In the genomic region with DNA sequence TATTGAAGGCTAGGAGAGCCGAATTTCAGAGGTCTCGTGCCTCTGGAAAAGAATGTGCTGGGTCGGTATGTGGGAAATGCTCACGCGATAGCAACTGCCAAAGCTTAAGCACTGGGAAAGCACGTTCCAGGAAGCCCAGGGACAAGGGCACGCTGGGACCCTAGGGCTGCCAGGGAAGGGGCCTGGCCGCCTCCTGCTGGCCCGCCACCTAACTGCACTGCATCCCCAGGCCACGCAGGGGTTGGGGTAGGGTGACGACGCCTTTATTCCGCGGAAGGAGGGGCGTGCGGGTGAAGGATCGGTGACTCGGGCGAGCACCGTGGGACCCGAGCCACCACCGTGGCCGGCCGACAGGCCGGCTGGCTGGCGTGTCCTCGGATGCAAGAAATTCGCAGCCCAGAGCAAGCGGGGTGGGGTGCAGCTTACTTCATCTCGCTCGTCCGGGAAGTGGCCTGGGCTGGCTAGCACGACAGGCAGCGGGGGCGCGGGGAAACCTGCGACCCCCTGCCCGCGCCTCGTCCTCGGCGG, we compare ENCODE assay signal across 8 mouse cellular contexts. TPM values are rescaled to one million over a fixed set of nuclear protein-coding genes. Genes with fewer than 3 reads are reported as not detected.
A peak's percentile ranks its signal among the peaks of the same experiment; 100 is the strongest.
DNase-seq lines count a peak whose midpoint lies in the region; ATAC-seq and TF ChIP-seq lines count a peak whose summit lies in the region.

No protein-coding gene starts in this region.

- no peaks in the 10 kb centered on the region for H3K27me3 ChIP-seq in embryonic facial prominence, embryonic 11.5 days (ENCODE audit: control insufficient read depth, insufficient read depth, low read length)
- H3K27me3 ChIP-seq in liver, embryonic 16.5 days (ENCODE audit: control insufficient read depth, insufficient read depth, low read depth, low read length): no peaks in the 10 kb centered on the region
- H3K27me3 ChIP-seq in neural tube, embryonic 11.5 days (ENCODE audit: control insufficient read depth, insufficient read depth, low read length): no peaks in the 10 kb centered on the region
- no peaks in the 10 kb centered on the region for H3K27me3 ChIP-seq in stomach, postnatal 0 days (ENCODE audit: control insufficient read depth, insufficient read depth, low read length)

- under 1% methylated on average over 41 of the region's 42 CpGs for WGBS in embryonic facial prominence, embryonic 11.5 days
- under 1% methylated on average over 42 of the region's 42 CpGs for WGBS in liver, embryonic 16.5 days (ENCODE audit: insufficient replicate concordance)
- WGBS in neural tube, embryonic 11.5 days: under 1% methylated on average over 39 of the region's 42 CpGs
- under 1% methylated on average over 38 of the region's 42 CpGs for WGBS in stomach, postnatal 0 days

- H3K9ac ChIP-seq in embryonic facial prominence, embryonic 11.5 days (replicated peaks; ENCODE audit: low read length): peak overlapping the region; percentile 83
- peak overlapping the region; percentile 79 for H3K9ac ChIP-seq in liver, embryonic 16.5 days (ENCODE audit: low read depth, low read length)
- H3K9ac ChIP-seq in neural tube, embryonic 11.5 days (ENCODE audit: low read length): peak overlapping the region; percentile 89
- H3K9ac ChIP-seq in stomach, postnatal 0 days (ENCODE audit: low read length): peak overlapping the region; percentile 88

- TF ChIP-seq EP300 in stomach, postnatal 0 days (optimal IDR thresholded peaks at IDR 0.05): no peak

- H3K4me1 ChIP-seq in embryonic facial prominence, embryonic 11.5 days (ENCODE audit: control insufficient read depth, insufficient read depth, low read length): no peaks in the 10 kb centered on the region
- peaks cover 35% of the 10 kb centered on the region for H3K4me1 ChIP-seq in liver, embryonic 16.5 days (ENCODE audit: control insufficient read depth, low read depth, low read length)
- peaks cover 6% of the 10 kb centered on the region for H3K4me1 ChIP-seq in neural tube, embryonic 11.5 days (ENCODE audit: control insufficient read depth, insufficient read depth, low read length)
- peaks cover 8% of the 10 kb centered on the region; the same call in 1 of the 2 replicates for H3K4me1 ChIP-seq in stomach, postnatal 0 days (replicated peaks; ENCODE audit: control insufficient read depth, insufficient read depth)

- H3K4me2 ChIP-seq in embryonic facial prominence, embryonic 11.5 days (ENCODE audit: low read depth, low read length): peak overlapping the region; percentile 84
- H3K4me2 ChIP-seq in liver, embryonic 16.5 days (ENCODE audit: low read depth, low read length): peak overlapping the region; percentile 87
- H3K4me2 ChIP-seq in neural tube, embryonic 11.5 days (ENCODE audit: low read depth): peak overlapping the region; percentile 84
- H3K4me2 ChIP-seq in stomach, postnatal 0 days (replicated peaks; ENCODE audit: low read depth): peak overlapping the region; percentile 75

- H3K36me3 ChIP-seq in embryonic facial prominence, embryonic 11.5 days (replicated peaks; ENCODE audit: control insufficient read depth, insufficient read depth, low read depth, low read length): no peaks in the 10 kb centered on the region
- H3K36me3 ChIP-seq in liver, embryonic 16.5 days (ENCODE audit: control insufficient read depth, insufficient read depth): peaks cover 5% of the 10 kb centered on the region; the same call in 1 of the 2 replicates
- no peaks in the 10 kb centered on the region for H3K36me3 ChIP-seq in neural tube, embryonic 11.5 days (ENCODE audit: control insufficient read depth, insufficient read depth, low read length)
- H3K36me3 ChIP-seq in stomach, postnatal 0 days (ENCODE audit: control insufficient read depth, insufficient read depth, low read length): no peaks in the 10 kb centered on the region

- no peaks in the 10 kb centered on the region for H3K9me3 ChIP-seq in embryonic facial prominence, embryonic 11.5 days (replicated peaks; ENCODE audit: control insufficient read depth, low read length)
- no peaks in the 10 kb centered on the region for H3K9me3 ChIP-seq in liver, embryonic 16.5 days (replicated peaks; ENCODE audit: control insufficient read depth, low read length)
- H3K9me3 ChIP-seq in neural tube, embryonic 11.5 days (ENCODE audit: control insufficient read depth, low read length): no peaks in the 10 kb centered on the region
- no peaks in the 10 kb centered on the region for H3K9me3 ChIP-seq in stomach, postnatal 0 days (ENCODE audit: control insufficient read depth, low read length)

- peak; percentile 86 for ATAC-seq in embryonic facial prominence, embryonic 11.5 days (replicated peaks; ENCODE audit: insufficient number of reproducible peaks, low FRiP score, low TSS enrichment, low read depth)
- peak; percentile 74 for ATAC-seq in liver, embryonic 16.5 days (ENCODE audit: low read depth)
- ATAC-seq in neural tube, embryonic 11.5 days (ENCODE audit: insufficient read depth, low FRiP score, low TSS enrichment): peak; percentile 87
- ATAC-seq in stomach, postnatal 0 days (ENCODE audit: low FRiP score, low TSS enrichment): peak; percentile 85

- peak overlapping the region; percentile 85 for H3K27ac ChIP-seq in embryonic facial prominence, embryonic 11.5 days (replicated peaks; ENCODE audit: low read depth, low read length)
- peak overlapping the region; percentile 92 for H3K27ac ChIP-seq in liver, embryonic 16.5 days (ENCODE audit: low read length)
- H3K27ac ChIP-seq in neural tube, embryonic 11.5 days (ENCODE audit: low read depth, low read length): peak overlapping the region; percentile 85
- H3K27ac ChIP-seq in stomach, postnatal 0 days (replicated peaks): peak overlapping the region; percentile 96

- peak; percentile 89 for DNase-seq in A20 (ENCODE audit: low read depth, low spot score)
- peak; percentile 93 for DNase-seq in adrenal gland, postnatal 14 days
- DNase-seq in embryonic facial prominence, embryonic 11.5 days (ENCODE audit: low spot score): peak; percentile 83
- peak; percentile 77 for DNase-seq in heart, adult 8-10 months (ENCODE audit: low spot score)
- DNase-seq in kidney, adult 8-10 months: peak; percentile 83 to 84
- peak; percentile 86 for DNase-seq in neural tube, embryonic 11.5 days (ENCODE audit: low spot score)
- DNase-seq in stomach, postnatal 0 days (ENCODE audit: low spot score): peak; percentile 88

- H3K4me3 ChIP-seq in embryonic facial prominence, embryonic 11.5 days (ENCODE audit: low read depth, low read length): peak overlapping the region; percentile 70
- peak overlapping the region; percentile 71 for H3K4me3 ChIP-seq in liver, embryonic 16.5 days (ENCODE audit: low read depth, low read length)
- H3K4me3 ChIP-seq in neural tube, embryonic 11.5 days (ENCODE audit: low read depth, low read length): peak overlapping the region; percentile 68
- peak overlapping the region; percentile 78 for H3K4me3 ChIP-seq in stomach, postnatal 0 days (ENCODE audit: low read depth, low read length)

- peak; percentile 83 for TF ChIP-seq CTCF in stomach, postnatal 0 days (IDR thresholded peaks at IDR 0.05; ENCODE audit: low read depth)

RNA-seq across cellular contexts. Expression of gene H6pd, which starts 0.4 kb away (rescaled TPM):
- 115 and 132 TPM in 2 replicates for total RNA-seq in adrenal gland, postnatal 14 days (2021)
- 3.2 and 3.9 TPM in 2 replicates for polyA plus RNA-seq in embryonic facial prominence, embryonic 11.5 days (2014; fragmentation: Nextera tagmentation; extraction: Ambion mirVana)
- total RNA-seq in heart, adult 8-10 months (2022): 10 to 100 TPM; 37.5 to 44.8 (median 41.2) TPM
- polyA plus RNA-seq in liver, embryonic 16.5 days (2015; fragmentation: Nextera tagmentation; extraction: Ambion mirVana): 24.2 and 33.7 TPM in 2 replicates
- 3.0 and 3.6 TPM in 2 replicates for polyA plus RNA-seq in neural tube, embryonic 11.5 days (2014; fragmentation: Nextera tagmentation; extraction: Ambion mirVana)
- polyA plus RNA-seq in stomach, postnatal 0 days (2015; fragmentation: Nextera tagmentation; extraction: Ambion mirVana): 11.8 and 12.3 TPM in 2 replicates

RNA-seq across cellular contexts. Expression of gene Spsb1, which starts 53.5 kb away (rescaled TPM):
- 24.7 and 29.6 TPM in 2 replicates for total RNA-seq in adrenal gland, postnatal 14 days (2021)
- 16.7 and 18.8 TPM in 2 replicates for polyA plus RNA-seq in embryonic facial prominence, embryonic 11.5 days (2014; fragmentation: Nextera tagmentation; extraction: Ambion mirVana)
- total RNA-seq in heart, adult 8-10 months (2022): 10 to 100 TPM; 24.7 to 43.0 (median 31.0) TPM
- polyA plus RNA-seq in liver, embryonic 16.5 days (2015; fragmentation: Nextera tagmentation; extraction: Ambion mirVana): 0.82 and 0.89 TPM in 2 replicates
- polyA plus RNA-seq in neural tube, embryonic 11.5 days (2014; fragmentation: Nextera tagmentation; extraction: Ambion mirVana): 25.8 and 26.9 TPM in 2 replicates
- 10.0 and 13.1 TPM in 2 replicates for polyA plus RNA-seq in stomach, postnatal 0 days (2015; fragmentation: Nextera tagmentation; extraction: Ambion mirVana)

Comparison
In these comparisons a context has a peak if more than half of its experiments do, and no peak if none do; other contexts are left out.
1. Peak in every context shown above with its lines: DNase-seq, ATAC-seq, H3K4me3 ChIP-seq and H3K27ac ChIP-seq.